Mouse (Mus musculus): Measurements from ENCODE around the gene Serinc3.
"Not testable (repeated sequence)": the region's sequence is repeated elsewhere in the genome, so short reads cannot be mapped to it uniquely, and the experiment has no call there.

Serinc3 gene

GRCm38 (mm10) chr2:163644575-163645385 is at the start of gene Serinc3:
Gene Serinc3, minus strand, starts transcription at chr2:163645131.
- peak; percentile 99 for DNase-seq (ENCODE audit: extremely low spot score, low spot score)

- no peak for DNase-seq (ENCODE audit: extremely low spot score, low spot score)
Observed at GRCm38 (mm10) chr2:163693716-163694314, 48.9 kb upstream of the Serinc3 start.

DNA sequence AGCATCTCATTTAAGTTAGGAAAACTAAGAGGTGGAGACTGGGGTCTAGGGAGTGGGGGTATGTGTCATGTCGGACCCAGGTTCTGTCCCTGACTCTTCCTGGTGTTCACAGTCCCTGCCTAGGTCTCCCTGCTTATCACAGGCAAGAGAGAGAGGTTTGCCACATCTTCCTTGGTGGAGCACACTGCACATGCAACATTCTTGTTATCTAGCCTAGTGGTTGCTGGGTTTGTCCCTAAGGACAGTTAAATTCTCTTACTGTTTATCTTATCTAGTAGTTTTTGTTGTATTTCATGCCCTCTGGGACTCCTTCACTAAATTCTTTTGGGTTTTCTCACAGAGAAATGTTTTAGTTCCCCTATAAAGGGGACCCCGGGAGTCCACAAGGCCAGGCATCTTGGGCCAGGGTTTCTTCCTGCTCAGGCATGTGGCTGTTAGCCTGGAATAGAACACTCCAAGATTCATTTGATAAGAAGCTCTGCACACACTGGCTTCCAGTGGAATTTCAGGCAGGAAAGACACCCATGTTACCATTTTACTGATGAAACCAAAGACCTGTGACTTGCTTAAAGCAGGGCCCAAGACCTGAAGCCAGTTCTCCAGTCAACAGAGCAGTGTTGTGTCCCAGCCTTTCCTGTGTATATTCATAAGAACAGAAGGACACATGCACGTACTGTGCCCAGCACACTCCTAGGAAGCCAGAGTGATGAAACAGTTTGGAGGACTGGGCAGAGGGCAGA is 48.1 kb upstream of the Serinc3 start:
- DNase-seq (ENCODE audit: extremely low spot score, low spot score) = no peak

DNA sequence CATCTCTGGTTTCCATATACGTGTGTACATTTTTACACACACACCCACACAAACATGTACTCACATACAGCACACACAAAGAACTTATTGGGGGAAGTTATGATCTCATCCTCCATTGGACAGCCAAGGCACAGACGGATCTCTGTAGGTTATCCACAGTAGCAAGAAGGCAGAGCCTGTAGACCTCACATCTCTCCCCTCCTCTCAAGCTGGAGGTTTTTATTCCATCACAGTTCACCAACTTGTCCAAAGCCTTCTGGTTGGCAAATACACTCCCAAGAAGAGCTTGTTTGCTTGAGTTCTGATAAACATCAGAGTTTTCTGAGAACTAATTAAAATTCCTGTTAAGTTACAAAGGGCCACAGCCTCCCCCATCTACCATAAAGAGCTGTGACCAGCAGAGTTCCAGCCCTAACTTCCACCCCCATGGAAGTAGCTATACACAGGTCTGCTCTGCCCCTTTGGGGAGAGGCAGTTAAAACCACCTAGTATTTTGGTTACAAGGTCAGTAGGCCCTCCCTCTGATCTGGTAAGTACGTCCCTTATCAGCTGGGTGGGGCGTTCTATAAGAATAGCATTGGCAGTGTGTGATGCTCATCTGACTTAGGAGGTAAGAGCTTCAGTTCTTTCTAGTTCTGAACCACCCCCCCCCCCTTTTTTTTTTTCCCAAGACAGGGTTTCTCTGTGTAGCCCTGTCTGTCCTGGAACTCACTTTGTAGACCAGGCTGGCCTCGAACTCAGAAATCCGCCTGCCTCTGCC is 47.1 kb upstream of the Serinc3 start:
- no peak for DNase-seq (ENCODE audit: extremely low spot score, low spot score)

DNA sequence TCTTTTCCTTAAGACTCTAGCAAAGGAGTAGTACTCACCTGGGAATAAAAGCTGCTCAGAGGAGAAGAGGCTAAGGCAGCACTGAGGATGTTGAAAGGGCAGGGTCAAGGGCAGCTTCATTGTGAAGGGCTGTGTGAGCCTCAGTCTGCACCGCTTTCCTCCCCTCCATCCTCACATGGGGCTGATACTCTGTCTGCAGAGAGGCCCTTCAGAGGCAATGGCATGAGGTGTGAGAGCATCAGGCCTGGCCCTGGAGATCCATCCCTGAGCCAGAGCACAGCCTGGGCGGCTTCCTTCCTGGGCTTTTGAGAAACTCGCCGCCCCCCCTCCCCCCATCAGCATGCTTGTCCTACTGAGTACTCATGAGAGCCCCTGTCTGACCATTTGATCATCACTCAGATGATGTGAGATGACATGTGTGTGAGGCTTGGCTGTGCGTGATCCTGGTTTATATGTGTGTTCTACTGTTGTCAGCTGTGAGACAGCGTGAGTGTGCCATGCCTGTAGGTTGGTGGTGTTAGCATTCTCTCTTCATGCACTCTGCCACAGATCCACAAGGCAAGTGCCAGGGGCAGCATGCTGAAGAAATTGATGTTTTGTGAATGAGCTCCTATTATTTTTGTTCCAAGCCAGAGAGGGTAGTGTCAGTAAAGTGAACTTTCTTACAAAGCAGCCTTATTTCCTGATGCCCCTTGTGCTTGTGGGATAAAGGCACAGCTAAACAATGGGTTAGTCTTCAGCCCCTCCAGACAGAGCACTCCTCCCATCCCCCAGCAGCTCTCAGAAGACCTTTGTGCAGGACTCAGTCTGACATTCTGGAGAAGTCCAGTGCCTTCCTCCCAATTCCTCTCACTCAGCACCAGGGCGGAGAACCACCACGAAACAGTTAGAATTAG is 45.7 kb upstream of the Serinc3 start:
- DNase-seq (ENCODE audit: extremely low spot score, low spot score) = no peak

DNA sequence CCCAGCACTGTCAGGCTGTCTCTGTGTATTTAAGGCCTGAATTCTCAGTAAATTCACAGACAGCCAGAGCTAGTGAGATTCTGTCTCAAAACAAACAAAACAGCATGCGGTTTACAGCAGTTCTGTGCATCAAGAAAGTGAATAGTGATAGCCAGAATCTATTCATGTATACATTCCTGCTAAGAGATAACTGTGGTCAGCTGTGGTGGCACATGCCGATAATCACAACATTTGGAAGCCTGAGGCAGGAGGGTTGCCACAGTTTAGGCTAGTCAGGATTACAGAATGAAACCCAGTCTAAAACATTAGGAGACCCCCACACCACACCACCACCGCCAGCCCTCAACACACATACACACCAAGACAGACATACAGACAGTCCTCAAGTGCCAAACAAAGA is 44.8 kb upstream of the Serinc3 start:
- no peak for DNase-seq (ENCODE audit: extremely low spot score, low spot score)

- DNase-seq (ENCODE audit: extremely low spot score, low spot score) = not testable (repeated sequence)
Observed at GRCm38 (mm10) chr2:163688377-163688776, 43.4 kb upstream of the Serinc3 start.

- no peak for DNase-seq (ENCODE audit: extremely low spot score, low spot score)
Observed at GRCm38 (mm10) chr2:163686886-163687285, 42.0 kb upstream of the Serinc3 start.

- no peak for DNase-seq (ENCODE audit: extremely low spot score, low spot score)
Observed at GRCm38 (mm10) chr2:163686233-163686632, 41.3 kb upstream of the Serinc3 start.

- DNase-seq (ENCODE audit: extremely low spot score, low spot score) = no peak
Observed at GRCm38 (mm10) chr2:163685761-163686200, 40.9 kb upstream of the Serinc3 start.

GRCm38 (mm10) chr2:163685287-163685686 is 40.4 kb upstream of the Serinc3 start:
- DNase-seq (ENCODE audit: extremely low spot score, low spot score) = no peak

GRCm38 (mm10) chr2:163682344-163682743 is 37.4 kb upstream of the Serinc3 start:
- no peak for DNase-seq (ENCODE audit: extremely low spot score, low spot score)

DNA sequence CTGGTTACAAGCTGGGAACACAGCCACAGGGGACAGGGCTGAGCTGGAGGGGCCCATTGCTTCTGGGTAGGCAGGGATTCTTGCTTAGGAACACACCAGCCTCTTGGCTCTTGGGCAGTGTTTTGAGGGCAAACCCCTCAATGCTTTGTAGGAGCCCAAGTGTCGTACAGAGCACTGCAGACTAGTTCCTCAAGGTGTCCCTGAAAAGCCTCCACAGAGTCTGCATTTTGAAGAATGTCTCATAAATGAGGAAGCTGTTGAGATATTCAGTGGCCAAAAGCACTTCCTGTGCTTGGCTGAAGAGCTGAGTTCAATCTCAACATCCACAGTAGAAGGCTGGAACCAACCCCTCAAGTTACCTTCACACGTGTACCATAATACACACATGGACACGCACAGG is 31.8 kb upstream of the Serinc3 start:
- no peak for DNase-seq (ENCODE audit: extremely low spot score, low spot score)

GRCm38 (mm10) chr2:163676321-163676720 is 31.4 kb upstream of the Serinc3 start:
- DNase-seq (ENCODE audit: extremely low spot score, low spot score) = no peak

DNA sequence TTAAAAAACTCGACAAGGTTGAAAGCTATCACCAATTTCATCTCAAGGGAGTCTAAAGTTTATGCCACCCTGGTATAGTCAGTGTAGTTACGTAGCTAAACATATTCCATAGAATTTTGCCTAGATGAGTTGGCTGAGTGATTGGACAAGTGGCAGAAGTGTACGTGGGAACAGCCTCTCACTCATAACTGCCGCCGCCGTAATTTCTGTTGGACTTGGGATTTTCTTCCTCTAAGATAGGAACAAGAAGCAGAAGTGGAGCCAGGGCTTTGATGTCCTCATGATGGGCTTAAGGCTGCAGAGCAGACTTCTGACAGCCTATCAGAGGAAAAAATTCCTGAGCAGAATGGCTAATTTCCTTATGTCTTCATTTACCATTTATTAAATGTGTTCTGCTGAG is 30.7 kb upstream of the Serinc3 start:
- no peak for DNase-seq (ENCODE audit: extremely low spot score, low spot score)

DNA sequence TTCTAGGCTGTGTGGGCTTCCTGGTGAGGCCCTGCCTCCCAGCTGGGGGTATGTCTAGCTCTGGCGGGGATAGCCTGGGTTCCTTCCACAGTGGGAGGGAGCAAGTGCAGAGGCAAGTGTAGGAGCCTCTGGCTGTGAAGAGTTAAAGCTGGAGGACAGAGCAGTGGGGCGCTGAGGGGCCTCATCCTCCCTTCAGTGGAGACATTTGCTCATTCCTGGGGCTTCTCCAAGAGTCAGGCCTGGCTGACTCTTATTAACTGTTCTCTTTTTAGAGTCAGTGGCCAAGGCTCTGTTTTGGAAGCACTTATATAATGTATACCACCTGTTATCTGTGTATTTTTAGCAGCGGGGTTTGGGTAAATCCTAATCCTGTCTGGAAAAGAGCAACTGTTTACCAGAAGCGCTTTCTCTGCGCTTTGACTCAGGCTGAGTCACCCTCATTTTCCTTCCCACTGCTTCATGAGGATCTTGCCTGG is 30.3 kb upstream of the Serinc3 start:
- DNase-seq (ENCODE audit: extremely low spot score, low spot score) = no peak

DNA sequence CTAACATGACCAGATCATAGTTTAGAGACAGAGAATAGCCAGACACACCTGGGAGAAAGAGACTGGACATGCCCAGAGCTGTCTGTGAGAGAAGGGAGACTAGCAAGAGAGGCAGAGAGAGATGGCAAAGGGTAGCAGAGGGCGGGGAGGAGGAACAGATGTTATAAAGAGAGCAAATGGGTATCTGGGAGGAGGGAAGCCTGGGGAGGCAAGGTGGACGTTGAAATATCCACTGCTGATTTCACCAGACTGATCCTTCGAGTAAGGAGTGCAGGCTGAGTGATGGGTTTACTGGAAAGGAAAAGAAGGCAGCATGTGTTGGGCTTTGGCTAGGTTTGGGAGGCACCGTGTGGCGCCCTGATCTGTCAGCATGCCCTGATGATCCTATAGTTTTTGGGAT is 29.5 kb upstream of the Serinc3 start:
- DNase-seq (ENCODE audit: extremely low spot score, low spot score) = no peak

DNA sequence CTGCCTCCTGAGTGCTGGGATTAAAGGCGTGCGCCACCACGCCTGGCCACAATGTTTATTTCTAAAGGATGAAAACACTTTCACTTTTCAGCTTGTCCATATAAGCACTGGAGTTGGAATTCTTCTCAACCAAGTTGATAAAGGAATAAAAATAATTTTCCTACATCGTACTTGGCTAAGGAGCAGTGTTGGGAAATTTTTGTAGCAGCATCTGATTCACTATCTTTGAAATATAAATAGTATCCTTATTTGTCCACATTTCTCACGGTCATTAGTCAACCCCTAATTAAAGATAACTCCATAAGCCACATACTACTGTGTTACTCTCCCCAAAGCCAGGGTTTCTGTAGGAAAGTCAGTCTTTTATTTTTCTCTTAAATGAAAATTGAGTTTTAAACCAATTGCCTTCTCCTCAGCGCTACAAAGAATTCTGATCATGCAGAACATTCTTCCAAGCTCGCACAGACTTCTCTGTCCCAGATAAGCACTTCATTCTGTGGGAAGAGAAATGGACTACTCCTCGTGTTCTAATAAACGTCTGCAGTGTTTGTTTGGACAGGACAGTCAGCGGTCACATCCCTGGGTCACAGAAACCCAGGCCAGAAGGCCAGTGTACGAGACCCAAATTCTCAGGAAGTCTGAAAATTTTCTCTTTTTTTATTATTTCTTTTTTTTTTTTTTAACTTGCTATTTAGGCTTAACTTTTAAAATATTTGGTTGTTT is 26.1 kb upstream of the Serinc3 start:
- DNase-seq (ENCODE audit: extremely low spot score, low spot score) = no peak

GRCm38 (mm10) chr2:163667045-163667444 is 22.1 kb upstream of the Serinc3 start:
- DNase-seq (ENCODE audit: extremely low spot score, low spot score) = no peak

- no peak for DNase-seq (ENCODE audit: extremely low spot score, low spot score)
Observed at GRCm38 (mm10) chr2:163663930-163664329, 19.0 kb upstream of the Serinc3 start.

Data from neural tube, embryonic 10.5 days (tissue).